Mouse (Mus musculus) liver, embryonic 15.5 days (tissue): ENCODE measurements around the gene Tomm20. TPM values are rescaled to one million over a fixed set of nuclear protein-coding genes. Genes with fewer than 3 reads are reported as not detected.

Source experiments
- ATAC-seq: fragments of 200-750 bp; cut with Nextera tagmentation; 2 replicates; pipeline ENCODE4 v1.8.0; 2017; ENCODE audit warnings: moderate number of reproducible peaks, mild to moderate bottlenecking, moderate library complexity; ENCODE audit not compliant: insufficient read depth
- H3K27ac ChIP-seq: fragments of 300-500 bp; sonication (generic); replicated peaks from 2 replicates; pipeline ENCODE4 v1.5.1; 2015; ENCODE audit warnings: mild to moderate bottlenecking, inconsistent platforms
- H3K27me3 ChIP-seq: fragments of 300-500 bp; sonication (generic); 2 replicates; pipeline ENCODE4 v1.6.1; 2015; ENCODE audit warnings: mild to moderate bottlenecking, inconsistent platforms
- H3K36me3 ChIP-seq: fragments of 300-500 bp; sonication (generic); replicated peaks from 2 replicates; pipeline ENCODE4 v1.6.1; 2015; ENCODE audit warnings: moderate library complexity, mild to moderate bottlenecking, inconsistent platforms
- H3K4me1 ChIP-seq: fragments of 300-500 bp; sonication (generic); replicated peaks from 2 replicates; pipeline ENCODE4 v1.6.1; 2015; ENCODE audit warnings: inconsistent platforms
- H3K4me2 ChIP-seq: fragments of 300-500 bp; sonication (generic); 2 replicates; pipeline ENCODE4 v1.6.1; 2015; ENCODE audit warnings: moderate library complexity, mild to moderate bottlenecking, inconsistent platforms
- H3K4me3 ChIP-seq: fragments of 300-500 bp; sonication (generic); replicated peaks from 2 replicates; pipeline ENCODE4 v1.5.1; 2015; ENCODE audit warnings: mild to moderate bottlenecking, inconsistent platforms
- H3K9ac ChIP-seq: fragments of 300-500 bp; sonication (generic); 2 replicates; pipeline ENCODE4 v1.6.1; 2015; ENCODE audit warnings: moderate library complexity, mild to moderate bottlenecking, inconsistent platforms
- H3K9me3 ChIP-seq: fragments of 300-500 bp; sonication (generic); replicated peaks from 2 replicates; pipeline ENCODE4 v1.6.1; 2016; ENCODE audit warnings: inconsistent platforms
- WGBS: fragments of 180-500 bp; shearing (Covaris S2); methylation state at CpG from one replicate; pipeline ENCODE4 v1.1.7; 2015; ENCODE audit warnings: mixed read lengths; ENCODE audit not compliant: insufficient replicate concordance; 5-methylcytosine and 5-hydroxymethylcytosine counted together
- polyA plus RNA-seq: library from polyadenylated mRNA; unstranded; fragments of >200 nt; fragmentation: Nextera tagmentation; extraction: Ambion mirVana; gene quantifications from 2 replicates; pipeline ENCODE4 v1.2.1, GENCODE M21; 2015

Tomm20 gene
- polyA plus RNA-seq, 1 experiment from 2014 or later = 116 TPM

GRCm38 (mm10) chr8:126975706-126976105, 30.1 kb upstream of the Tomm20 start:
- no peak for ATAC-seq
- H3K4me1 ChIP-seq = peaks cover 28% of the 10 kb centered on the region
- H3K36me3 ChIP-seq = no peaks in the 10 kb centered on the region
- H3K4me2 ChIP-seq = no peak overlapping the region
- H3K27me3 ChIP-seq = peaks cover 27% of the 10 kb centered on the region
- WGBS = 26% methylated on average over 1 of the region's 1 CpGs
- no peak overlapping the region for H3K4me3 ChIP-seq
- H3K9me3 ChIP-seq = no peaks in the 10 kb centered on the region
- no peak overlapping the region for H3K27ac ChIP-seq
- H3K9ac ChIP-seq = no peak overlapping the region

GRCm38 (mm10) chr8:126974511-126974910, 28.9 kb upstream of the Tomm20 start:
- WGBS = 47% methylated on average over 4 of the region's 4 CpGs
- no peak overlapping the region for H3K27ac ChIP-seq
- H3K9me3 ChIP-seq = no peaks in the 10 kb centered on the region
- peaks cover 25% of the 10 kb centered on the region for H3K27me3 ChIP-seq
- H3K4me3 ChIP-seq = no peak overlapping the region
- H3K9ac ChIP-seq = no peak overlapping the region
- H3K36me3 ChIP-seq = no peaks in the 10 kb centered on the region
- peaks cover 40% of the 10 kb centered on the region for H3K4me1 ChIP-seq
- H3K4me2 ChIP-seq = no peak overlapping the region
- no peak for ATAC-seq

- no peak overlapping the region for H3K9ac ChIP-seq
- peaks cover 47% of the 10 kb centered on the region for H3K4me1 ChIP-seq
- no peak for ATAC-seq
- no peaks in the 10 kb centered on the region for H3K9me3 ChIP-seq
- 18% methylated on average over 9 of the region's 9 CpGs for WGBS
- peaks cover 18% of the 10 kb centered on the region for H3K27me3 ChIP-seq
- peak overlapping the region; percentile 45; the same call in 1 of the 2 replicates for H3K27ac ChIP-seq
- peaks cover 5% of the 10 kb centered on the region; the same call in 1 of the 2 replicates for H3K36me3 ChIP-seq
- H3K4me3 ChIP-seq = no peak overlapping the region
- peak overlapping the region; percentile 18 for H3K4me2 ChIP-seq
These were observed 28.1 kb upstream of the Tomm20 start for GRCm38 (mm10) chr8:126973686-126974265.

- WGBS = 58% methylated on average over 2 of the region's 2 CpGs
- Histone ChIP-seq H3K4me3 (no peak overlapping the region), H3K27ac (no peak overlapping the region), H3K9ac (no peak overlapping the region), H3K4me2 (no peak overlapping the region), H3K27me3 (peaks cover 11% of the 10 kb centered on the region), H3K36me3 (peaks cover 16% of the 10 kb centered on the region), H3K9me3 (no peaks in the 10 kb centered on the region), H3K4me1 (peaks cover 49% of the 10 kb centered on the region)
- ATAC-seq = no peak
These were observed 27.0 kb upstream of the Tomm20 start for GRCm38 (mm10) chr8:126972649-126973048.

GRCm38 (mm10) chr8:126972102-126972501, 26.5 kb upstream of the Tomm20 start:
- Histone ChIP-seq H3K36me3 (peaks cover 21% of the 10 kb centered on the region), H3K9me3 (no peaks in the 10 kb centered on the region), H3K4me2 (no peak overlapping the region), H3K4me3 (no peak overlapping the region), H3K27me3 (peaks cover 9% of the 10 kb centered on the region), H3K9ac (no peak overlapping the region; the same call in 1 of the 2 replicates), H3K4me1 (peaks cover 52% of the 10 kb centered on the region), H3K27ac (no peak overlapping the region)
- ATAC-seq = no peak
- 80% methylated on average over 2 of the region's 2 CpGs for WGBS

GRCm38 (mm10) chr8:126971314-126971664, 25.6 kb upstream of the Tomm20 start:
- Histone ChIP-seq H3K27me3 (peaks cover 4% of the 10 kb centered on the region), H3K4me1 (peaks cover 52% of the 10 kb centered on the region), H3K9me3 (no peaks in the 10 kb centered on the region), H3K4me3 (peak overlapping the region; percentile 96), H3K27ac (peak overlapping the region; percentile 61), H3K9ac (peak overlapping the region; percentile 81), H3K36me3 (peaks cover 28% of the 10 kb centered on the region), H3K4me2 (peak overlapping the region; percentile 84)
- no peak; the same call in 1 of the 2 replicates for ATAC-seq
- 10% methylated on average over 13 of the region's 13 CpGs for WGBS

- H3K27ac ChIP-seq = peak within 1 kb of the TSS; percentile 61
- WGBS = under 1% methylated on average over 50 of the region's 50 CpGs
- H3K4me1 ChIP-seq = peaks cover 52% of the 10 kb centered on the region
- H3K27me3 ChIP-seq = no peaks in the 10 kb centered on the region
- peak within 1 kb of the TSS; percentile 96 for H3K4me3 ChIP-seq
- no peaks in the 10 kb centered on the region for H3K9me3 ChIP-seq
- ATAC-seq = peak; percentile 96
- H3K9ac ChIP-seq = peak within 1 kb of the TSS; percentile 81
- H3K4me2 ChIP-seq = peak within 1 kb of the TSS; percentile 84
- H3K36me3 ChIP-seq = peaks cover 33% of the 10 kb centered on the region
These were observed 25.1 kb upstream of the Tomm20 start, which contains the start of gene Rbm34 for GRCm38 (mm10) chr8:126970579-126971313. TSS of gene Rbm34 (minus strand) at chr8:126971071.

- WGBS = 66% methylated on average over 1 of the region's 1 CpGs
- no peak for ATAC-seq
- Histone ChIP-seq H3K4me2 (peak overlapping the region; percentile 84), H3K36me3 (peaks cover 44% of the 10 kb centered on the region), H3K9me3 (no peaks in the 10 kb centered on the region), H3K9ac (no peak overlapping the region), H3K27me3 (no peaks in the 10 kb centered on the region), H3K27ac (no peak overlapping the region), H3K4me3 (peak overlapping the region; percentile 96; the same call in 1 of the 2 replicates), H3K4me1 (peaks cover 52% of the 10 kb centered on the region)
These were observed 23.9 kb upstream of the Tomm20 start for GRCm38 (mm10) chr8:126969546-126969945.

GRCm38 (mm10) chr8:126968107-126968506, 22.5 kb upstream of the Tomm20 start:
- H3K27me3 ChIP-seq = no peaks in the 10 kb centered on the region
- H3K9me3 ChIP-seq = no peaks in the 10 kb centered on the region
- H3K4me2 ChIP-seq = no peak overlapping the region
- WGBS = 77% methylated on average over 6 of the region's 6 CpGs
- peaks cover 51% of the 10 kb centered on the region for H3K36me3 ChIP-seq
- H3K27ac ChIP-seq = no peak overlapping the region
- H3K4me1 ChIP-seq = peaks cover 38% of the 10 kb centered on the region
- ATAC-seq = no peak
- H3K4me3 ChIP-seq = no peak overlapping the region
- no peak overlapping the region for H3K9ac ChIP-seq

GRCm38 (mm10) chr8:126965246-126965645, 19.6 kb upstream of the Tomm20 start:
- Histone ChIP-seq H3K4me1 (peaks cover 20% of the 10 kb centered on the region), H3K4me3 (no peak overlapping the region), H3K9ac (no peak overlapping the region), H3K4me2 (no peak overlapping the region), H3K9me3 (no peaks in the 10 kb centered on the region), H3K36me3 (peaks cover 76% of the 10 kb centered on the region), H3K27ac (no peak overlapping the region), H3K27me3 (no peaks in the 10 kb centered on the region)
- WGBS = 70% methylated on average over 6 of the region's 6 CpGs
- no peak for ATAC-seq

- peaks cover 83% of the 10 kb centered on the region for H3K36me3 ChIP-seq
- no peak overlapping the region for H3K4me3 ChIP-seq
- peaks cover 3% of the 10 kb centered on the region for H3K4me1 ChIP-seq
- 67% methylated on average over 1 of the region's 1 CpGs for WGBS
- H3K4me2 ChIP-seq = no peak overlapping the region
- no peak overlapping the region for H3K27ac ChIP-seq
- H3K27me3 ChIP-seq = no peaks in the 10 kb centered on the region
- no peak overlapping the region for H3K9ac ChIP-seq
- H3K9me3 ChIP-seq = no peaks in the 10 kb centered on the region
- no peak for ATAC-seq
These were observed 17.2 kb upstream of the Tomm20 start for GRCm38 (mm10) chr8:126962871-126963270.
